Mouse (Mus musculus): ENCODE measurements at regions not wholly inside any gene's neighbourhood (a gene's known extent, or its start where the extent isn't known, plus 50 kb on each side); places are given as distances from the start of the nearest gene placed in this dataset.

- DNase-seq (ENCODE audit: low read depth, low spot score) = no peak
Measured at GRCm38 (mm10) chr1:138011581-138011980, 163.9 kb downstream of the Ptprc start.

GRCm38 (mm10) chr1:138010910-138011477 lies 164.5 kb downstream of the Ptprc start:
- no peak for DNase-seq (ENCODE audit: low read depth, low spot score)

- DNase-seq (ENCODE audit: low read depth, low spot score) = no peak
Measured at GRCm38 (mm10) chr1:138006811-138007210, 168.7 kb downstream of the Ptprc start.

GRCm38 (mm10) chr1:138004319-138004718 lies 171.2 kb downstream of the Ptprc start:
- no peak for DNase-seq (ENCODE audit: low read depth, low spot score)

- no peak for DNase-seq (ENCODE audit: low read depth, low spot score)
Measured at GRCm38 (mm10) chr1:137999268-137999900, 176.1 kb downstream of the Ptprc start.

GRCm38 (mm10) chr1:137996041-137996440 lies 179.5 kb downstream of the Ptprc start:
- no peak for DNase-seq (ENCODE audit: low read depth, low spot score)

- no peak for DNase-seq (ENCODE audit: low read depth, low spot score)
Measured at GRCm38 (mm10) chr1:137991936-137992335, 183.6 kb downstream of the Ptprc start.

- DNase-seq (ENCODE audit: low read depth, low spot score) = no peak
Measured at GRCm38 (mm10) chr1:137991412-137991811, 184.1 kb downstream of the Ptprc start.

GRCm38 (mm10) chr1:137973406-137973805 lies 202.1 kb downstream of the Ptprc start:
- DNase-seq (ENCODE audit: low read depth, low spot score) = no peak

- no peak for DNase-seq (ENCODE audit: low read depth, low spot score)
Measured at GRCm38 (mm10) chr1:137972620-137973350, 202.7 kb downstream of the Ptprc start.

GRCm38 (mm10) chr1:137966151-137966836 lies 209.2 kb downstream of the Ptprc start:
- no peak for DNase-seq (ENCODE audit: low read depth, low spot score)

GRCm38 (mm10) chr1:137963656-137964055 lies 211.9 kb downstream of the Ptprc start:
- peak; percentile 18 for DNase-seq (ENCODE audit: low read depth, low spot score)

- DNase-seq (ENCODE audit: low read depth, low spot score) = no peak
Measured at GRCm38 (mm10) chr1:137958040-137958439, 217.5 kb downstream of the Ptprc start.

- DNase-seq (ENCODE audit: low read depth, low spot score) = no peak
Measured at GRCm38 (mm10) chr1:137955993-137956392, 219.5 kb downstream of the Ptprc start.

GRCm38 (mm10) chr1:137955139-137955538 lies 220.4 kb downstream of the Ptprc start:
- DNase-seq (ENCODE audit: low read depth, low spot score) = no peak

GRCm38 (mm10) chr1:137953369-137953768 lies 222.1 kb downstream of the Ptprc start:
- no peak for DNase-seq (ENCODE audit: low read depth, low spot score)

GRCm38 (mm10) chr1:137952777-137953176 lies 222.7 kb downstream of the Ptprc start:
- no peak for DNase-seq (ENCODE audit: low read depth, low spot score)

GRCm38 (mm10) chr1:137947900-137948299 lies 227.6 kb downstream of the Ptprc start:
- DNase-seq (ENCODE audit: low read depth, low spot score) = no peak

GRCm38 (mm10) chr1:137941776-137942522 lies 233.6 kb downstream of the Ptprc start:
- no peak for DNase-seq (ENCODE audit: low read depth, low spot score)

GRCm38 (mm10) chr1:137935746-137936145 lies 239.8 kb downstream of the Ptprc start:
- DNase-seq (ENCODE audit: low read depth, low spot score) = no peak

- no peak for DNase-seq (ENCODE audit: low read depth, low spot score)
Measured at GRCm38 (mm10) chr1:137929764-137930163, 245.7 kb downstream of the Ptprc start.

GRCm38 (mm10) chr1:137928522-137928921 lies 247.0 kb downstream of the Ptprc start:
- no peak for DNase-seq (ENCODE audit: low read depth, low spot score)
